Mouse (Mus musculus) limb, embryonic 13.5 days (tissue): ENCODE measurements around the gene Nip7. TPM values are rescaled to one million over a fixed set of nuclear protein-coding genes. Genes with fewer than 3 reads are reported as not detected.
"Not testable (repeated sequence)": the region's sequence is repeated elsewhere in the genome, so short reads cannot be mapped to it uniquely, and the experiment has no call there.

Source experiments
- ATAC-seq: fragments of 200-750 bp; cut with Nextera tagmentation; 2 replicates; pipeline ENCODE4 v1.8.0; 2017; ENCODE audit warnings: low read depth, moderate number of reproducible peaks, moderate TSS enrichment; ENCODE audit not compliant: low FRiP score
- H3K27ac ChIP-seq: fragments of 300-500 bp; sonication (generic); 2 replicates; pipeline ENCODE4 v1.5.1; 2015; ENCODE audit warnings: inconsistent platforms, mild to moderate bottlenecking, moderate library complexity
- H3K27me3 ChIP-seq: fragments of 300-500 bp; sonication (generic); 2 replicates; pipeline ENCODE4 v1.6.1; 2015; ENCODE audit warnings: mild to moderate bottlenecking, inconsistent platforms
- H3K36me3 ChIP-seq: fragments of 300-500 bp; sonication (generic); 2 replicates; pipeline ENCODE4 v1.6.1; 2015; ENCODE audit warnings: inconsistent platforms, mild to moderate bottlenecking, moderate library complexity
- H3K4me1 ChIP-seq: fragments of 300-500 bp; sonication (generic); 2 replicates; pipeline ENCODE4 v1.6.1; 2015; ENCODE audit warnings: inconsistent platforms
- H3K4me2 ChIP-seq: fragments of 300-500 bp; sonication (generic); replicated peaks from 2 replicates; pipeline ENCODE4 v1.6.1; 2015; ENCODE audit warnings: inconsistent platforms, mild to moderate bottlenecking, moderate library complexity
- H3K4me3 ChIP-seq: fragments of 300-500 bp; sonication (generic); 2 replicates; pipeline ENCODE4 v1.5.1; 2015; ENCODE audit warnings: moderate library complexity, mild to moderate bottlenecking, inconsistent platforms
- H3K9ac ChIP-seq: fragments of 300-500 bp; sonication (generic); 2 replicates; pipeline ENCODE4 v1.6.1; 2015; ENCODE audit warnings: mild to moderate bottlenecking, inconsistent platforms
- H3K9me3 ChIP-seq: fragments of 300-500 bp; sonication (generic); 2 replicates; pipeline ENCODE4 v1.6.1; 2016; ENCODE audit warnings: inconsistent platforms
- WGBS: fragments of 180-500 bp; shearing (Covaris S2); methylation state at CpG from one replicate; pipeline ENCODE4 v1.1.7; 2015; 5-methylcytosine and 5-hydroxymethylcytosine counted together
- polyA plus RNA-seq: library from polyadenylated mRNA; unstranded; fragments of >200 nt; fragmentation: Nextera tagmentation; extraction: Ambion mirVana; gene quantifications from 2 replicates; pipeline ENCODE4 v1.2.1, GENCODE M21; 2015

Gene Nip7
- polyA plus RNA-seq, result 99.9 and 104 TPM in 2 replicates

- WGBS, result under 1% methylated on average over 88 of the region's 88 CpGs
- peaks cover 59% of the 10 kb centered on the region for H3K36me3 ChIP-seq
- ATAC-seq, result peak; percentile 95
Measured at GRCm38 (mm10) chr8:107056076-107056972, at the start of gene Nip7, which contains the start of gene Cog8. Nip7 (plus strand) TSS chr8:107056877. Cog8 (minus strand) TSS chr8:107056689.

DNA sequence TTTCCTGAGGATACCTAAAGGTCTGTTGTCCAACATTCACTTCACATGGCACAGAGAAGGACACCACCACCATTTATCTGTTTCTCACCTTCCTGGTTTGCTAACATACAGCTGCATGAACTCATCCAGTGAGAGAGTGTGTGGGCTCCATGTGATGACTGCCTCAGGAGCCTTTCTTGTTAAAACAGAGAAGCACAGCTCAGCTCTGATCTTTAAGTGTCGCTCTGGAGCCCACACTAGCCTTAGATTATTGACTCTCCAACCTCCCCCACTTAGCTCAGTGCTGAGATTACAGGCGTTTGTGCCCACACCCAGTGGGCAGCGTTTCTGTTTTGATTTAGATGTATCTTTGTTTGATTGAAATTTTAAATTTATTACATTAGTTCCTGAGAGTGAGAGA, 48.9 kb upstream of the Nip7 start:
- 89% methylated on average over 3 of the region's 3 CpGs for WGBS
- H3K27me3 ChIP-seq, result no peaks in the 10 kb centered on the region
- H3K27ac ChIP-seq, result no peak overlapping the region
- peaks cover 75% of the 10 kb centered on the region for H3K36me3 ChIP-seq
- no peak for ATAC-seq
- H3K4me2 ChIP-seq, result no peak overlapping the region
- no peaks in the 10 kb centered on the region for H3K9me3 ChIP-seq
- no peak overlapping the region for H3K4me3 ChIP-seq
- no peaks in the 10 kb centered on the region for H3K4me1 ChIP-seq
- H3K9ac ChIP-seq, result no peak overlapping the region

More at GRCm38 (mm10) chr8:107056076-107056972, at the start of gene Nip7, which contains the start of gene Cog8:
- Histone ChIP-seq H3K4me2 (peak within 1 kb of the TSS; percentile 97), H3K4me3 (peak within 1 kb of the TSS; percentile 100), H3K4me1 (peaks cover 16% of the 10 kb centered on the region), H3K27ac (peak within 1 kb of the TSS; percentile 33; the same call in 1 of the 2 replicates), H3K27me3 (no peaks in the 10 kb centered on the region), H3K9ac (peak within 1 kb of the TSS; percentile 94), H3K9me3 (no peaks in the 10 kb centered on the region)

- Histone ChIP-seq H3K9me3 (no peaks in the 10 kb centered on the region), H3K9ac (0 out of 2 replicates have a peak overlapping the region, but pooled peaks have one; percentile 13), H3K4me2 (no peak overlapping the region), H3K4me3 (no peak overlapping the region), H3K36me3 (peaks cover 54% of the 10 kb centered on the region), H3K27me3 (no peaks in the 10 kb centered on the region), H3K27ac (no peak overlapping the region), H3K4me1 (no peaks in the 10 kb centered on the region)
- WGBS, result 82% methylated on average over 2 of the region's 2 CpGs
- ATAC-seq, result no peak
Measured at GRCm38 (mm10) chr8:107012666-107013065, 44.0 kb upstream of the Nip7 start.

GRCm38 (mm10) chr8:107014915-107015314, 41.8 kb upstream of the Nip7 start:
- Histone ChIP-seq H3K27ac (no peak overlapping the region), H3K36me3 (peaks cover 36% of the 10 kb centered on the region), H3K4me2 (no peak overlapping the region), H3K4me1 (no peaks in the 10 kb centered on the region), H3K27me3 (no peaks in the 10 kb centered on the region), H3K9ac (no peak overlapping the region), H3K4me3 (no peak overlapping the region), H3K9me3 (no peaks in the 10 kb centered on the region)
- WGBS, result 94% methylated on average over 1 of the region's 1 CpGs
- ATAC-seq, result no peak

- Histone ChIP-seq H3K9me3 (no peaks in the 10 kb centered on the region), H3K27me3 (no peaks in the 10 kb centered on the region), H3K36me3 (no peaks in the 10 kb centered on the region), H3K9ac (no peak overlapping the region), H3K4me3 (no peak overlapping the region), H3K4me2 (no peak overlapping the region), H3K4me1 (no peaks in the 10 kb centered on the region), H3K27ac (no peak overlapping the region)
- 88% methylated on average over 8 of the region's 8 CpGs for WGBS
- no peak for ATAC-seq
Measured at GRCm38 (mm10) chr8:107023479-107023878, 33.2 kb upstream of the Nip7 start.

GRCm38 (mm10) chr8:107029310-107029709, 27.4 kb upstream of the Nip7 start:
- Histone ChIP-seq H3K27ac (no peak overlapping the region), H3K9me3 (no peaks in the 10 kb centered on the region), H3K9ac (no peak overlapping the region), H3K27me3 (no peaks in the 10 kb centered on the region), H3K4me2 (no peak overlapping the region), H3K36me3 (no peaks in the 10 kb centered on the region), H3K4me3 (no peak overlapping the region), H3K4me1 (peaks cover 17% of the 10 kb centered on the region)
- WGBS, result 62% methylated on average over 3 of the region's 3 CpGs
- ATAC-seq, result no peak

DNA sequence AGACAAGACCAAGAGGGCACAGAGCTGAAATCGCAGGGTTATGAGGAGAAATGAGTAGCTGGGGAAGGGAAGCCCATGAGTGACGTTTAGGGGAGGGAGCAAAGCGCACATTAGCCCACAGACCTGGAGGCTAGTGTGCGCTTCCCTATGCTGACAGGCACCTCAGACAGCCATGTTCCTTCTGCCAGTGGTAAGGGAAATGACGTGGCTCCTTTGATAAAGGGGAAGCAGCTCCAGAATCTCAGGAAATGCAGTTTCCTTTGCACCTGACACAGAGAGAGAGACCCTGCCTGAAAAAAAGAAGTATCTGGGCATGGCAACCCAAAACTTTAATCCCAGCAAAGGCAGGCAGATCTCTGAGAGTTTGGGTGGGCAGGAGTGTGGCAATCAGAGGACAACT, 26.6 kb upstream of the Nip7 start:
- WGBS, result 66% methylated on average over 5 of the region's 5 CpGs
- no peak overlapping the region for H3K4me3 ChIP-seq
- no peak overlapping the region for H3K9ac ChIP-seq
- H3K36me3 ChIP-seq, result no peaks in the 10 kb centered on the region
- ATAC-seq, result no peak
- no peaks in the 10 kb centered on the region for H3K9me3 ChIP-seq
- no peaks in the 10 kb centered on the region for H3K27me3 ChIP-seq
- H3K4me1 ChIP-seq, result peaks cover 17% of the 10 kb centered on the region
- H3K27ac ChIP-seq, result no peak overlapping the region
- H3K4me2 ChIP-seq, result no peak overlapping the region

DNA sequence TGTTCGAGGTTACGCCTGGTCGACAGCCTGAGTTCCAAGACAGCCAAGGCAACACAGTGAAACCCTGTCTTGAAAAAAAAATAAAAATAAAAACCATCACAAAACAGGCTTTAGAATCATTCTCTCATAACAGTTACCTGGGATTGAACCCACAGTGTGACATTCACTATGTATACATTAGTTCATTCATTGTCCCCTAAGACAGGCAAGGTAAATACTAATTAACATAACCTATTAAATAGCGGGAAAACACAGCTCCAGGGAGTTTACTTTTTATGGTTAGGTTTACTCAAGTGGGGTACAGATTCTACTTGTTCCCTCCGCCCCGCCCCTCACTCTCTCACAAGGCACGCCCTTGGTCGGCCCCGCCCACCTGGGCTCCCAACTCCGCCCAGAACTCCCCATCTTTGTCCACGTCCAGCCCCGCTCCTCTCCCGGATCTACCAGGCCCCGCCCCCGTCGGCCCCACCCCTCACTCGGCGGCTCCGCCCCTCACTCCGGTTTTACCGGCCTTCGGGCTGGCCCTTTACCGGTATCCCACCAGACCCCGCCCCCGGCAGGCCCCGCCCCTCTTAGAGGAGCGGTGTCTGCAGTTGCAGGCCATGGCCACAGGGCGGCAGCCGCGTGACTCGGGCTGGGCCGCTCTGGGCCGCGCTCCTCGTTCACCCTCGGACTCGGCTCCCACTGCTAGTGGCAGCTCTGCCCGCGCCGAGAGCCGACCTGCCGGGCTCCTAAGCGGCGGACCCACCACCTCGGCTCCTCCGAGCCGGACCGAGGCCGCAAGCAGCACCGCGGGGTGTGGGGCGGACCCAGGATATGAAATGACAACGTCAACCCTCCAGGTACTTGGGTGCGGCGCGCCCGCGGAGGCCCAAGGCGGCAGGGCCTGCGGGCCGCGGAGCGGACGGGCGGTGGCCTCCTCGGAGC, 25.8 kb upstream of the Nip7 start, which contains the start of gene Vps4a:
Gene Vps4a, plus strand, starts transcription at position 573 of the 927 bp plus-strand sequence.
- ATAC-seq, result peak; percentile 93
- Histone ChIP-seq H3K4me3 (peak within 1 kb of the TSS; percentile 99), H3K4me2 (peak within 1 kb of the TSS; percentile 87), H3K9ac (peak within 1 kb of the TSS; percentile 98), H3K9me3 (no peaks in the 10 kb centered on the region), H3K27me3 (no peaks in the 10 kb centered on the region), H3K36me3 (peaks cover 4% of the 10 kb centered on the region; the same call in 1 of the 2 replicates), H3K27ac (peak within 1 kb of the TSS; percentile 34; the same call in 1 of the 2 replicates), H3K4me1 (peaks cover 17% of the 10 kb centered on the region)
- 4% methylated on average over 65 of the region's 66 CpGs for WGBS

DNA sequence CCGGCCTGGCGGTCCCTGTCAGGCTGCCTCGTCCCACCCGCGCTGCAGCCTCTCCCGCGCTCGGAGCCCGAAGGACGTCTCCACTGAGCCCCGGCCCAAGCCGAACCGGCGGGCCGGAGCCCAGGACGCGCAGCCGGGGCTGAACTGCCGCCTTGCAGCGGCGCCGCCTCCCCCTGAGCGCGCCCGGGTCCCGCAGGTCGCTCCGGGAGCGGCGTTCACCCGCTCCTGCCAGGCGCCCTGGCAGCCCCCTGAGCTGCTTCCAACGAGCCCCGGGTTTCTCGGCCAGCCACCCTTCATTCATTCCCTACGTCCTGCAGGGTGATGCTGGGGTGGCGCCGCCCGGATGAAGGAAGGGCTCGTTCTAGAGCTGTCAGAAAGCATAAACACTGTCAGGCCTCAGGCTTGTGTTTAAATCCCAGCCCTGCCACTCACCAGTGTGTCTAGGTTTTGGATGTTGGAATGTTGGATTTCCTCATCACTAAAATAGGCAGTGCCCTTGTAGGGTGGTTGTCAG, 25.0 kb upstream of the Nip7 start:
- H3K36me3 ChIP-seq, result peaks cover 8% of the 10 kb centered on the region
- H3K27me3 ChIP-seq, result no peaks in the 10 kb centered on the region
- peak overlapping the region; percentile 87 for H3K4me2 ChIP-seq
- under 1% methylated on average over 38 of the region's 40 CpGs for WGBS
- H3K9me3 ChIP-seq, result no peaks in the 10 kb centered on the region
- peak overlapping the region; percentile 99 for H3K4me3 ChIP-seq
- peaks cover 17% of the 10 kb centered on the region for H3K4me1 ChIP-seq
- H3K9ac ChIP-seq, result peak overlapping the region; percentile 98
- peak; percentile 1; the same call in 1 of the 2 replicates for ATAC-seq
- H3K27ac ChIP-seq, result peak overlapping the region; percentile 34; the same call in 1 of the 2 replicates

- H3K9me3 ChIP-seq, H3K4me2 ChIP-seq, H3K4me3 ChIP-seq, H3K9ac ChIP-seq, H3K27ac ChIP-seq, ATAC-seq, H3K27me3 ChIP-seq: not testable (repeated sequence)
- WGBS, result 97% methylated on average over 2 of the region's 2 CpGs
- Histone ChIP-seq H3K36me3 (peaks cover 18% of the 10 kb centered on the region), H3K4me1 (peaks cover 17% of the 10 kb centered on the region)
Measured at GRCm38 (mm10) chr8:107033609-107034008, 23.1 kb upstream of the Nip7 start.

DNA sequence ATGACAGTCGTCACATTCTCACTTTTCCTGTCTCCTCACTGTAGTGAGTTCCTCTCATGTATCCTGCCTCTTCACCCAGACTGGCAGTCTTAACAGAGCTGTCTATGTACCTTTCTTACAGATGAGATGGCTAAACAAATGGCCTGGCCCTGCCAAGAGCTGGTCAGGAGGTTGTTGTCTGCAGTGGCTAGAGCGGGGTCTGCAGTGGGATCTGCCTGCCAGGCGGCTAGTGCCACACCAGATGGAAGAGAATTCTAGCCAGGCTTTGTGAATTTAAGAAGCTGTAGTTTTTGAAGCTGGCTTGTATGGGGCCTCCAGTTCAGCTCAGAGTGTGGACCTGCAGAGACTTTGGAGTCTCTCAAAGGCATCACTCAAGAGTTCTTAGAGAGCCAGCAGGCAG, 21.0 kb upstream of the Nip7 start:
- WGBS, result 81% methylated on average over 3 of the region's 3 CpGs
- Histone ChIP-seq H3K36me3 (peaks cover 38% of the 10 kb centered on the region), H3K27ac (no peak overlapping the region), H3K4me2 (no peak overlapping the region), H3K27me3 (no peaks in the 10 kb centered on the region), H3K4me1 (peaks cover 17% of the 10 kb centered on the region), H3K9ac (no peak overlapping the region), H3K4me3 (no peak overlapping the region), H3K9me3 (no peaks in the 10 kb centered on the region)
- no peak for ATAC-seq
